Mouse (Mus musculus): ENCODE data around the gene Rbbp6. TPM values are rescaled to one million over a fixed set of nuclear protein-coding genes. Genes with fewer than 3 reads are reported as not detected.

The Rbbp6 gene
- polyA plus RNA-seq, 1 experiment from 2014 or later: 28.2 TPM

DNA sequence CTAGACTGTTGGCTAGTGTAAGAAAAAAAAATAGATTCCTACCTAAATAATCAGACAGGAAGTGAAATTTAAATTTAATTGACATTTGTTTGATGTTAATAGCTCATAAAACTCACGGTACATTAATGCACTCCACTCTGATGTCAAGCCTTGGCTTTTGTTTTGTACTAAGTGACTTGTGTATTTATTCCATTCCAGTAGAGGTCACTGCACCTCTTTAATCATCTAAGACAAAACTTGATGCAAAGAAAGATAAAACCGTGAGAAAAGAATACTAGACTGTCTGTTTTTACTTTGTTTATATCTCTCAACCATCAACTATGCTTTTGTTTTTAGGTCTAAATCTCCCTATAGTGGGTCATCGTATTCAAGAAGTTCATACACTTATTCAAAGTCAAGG is 32.7 kb downstream of the Rbbp6 start:
- 84% methylated on average over 3 of the region's 3 CpGs for WGBS

GRCm38 (mm10) chr7:122999871-123000396 is 34.4 kb downstream of the Rbbp6 start:
- Histone ChIP-seq H3K27ac (no peak overlapping the region), H3K4me1 (no peaks in the 10 kb centered on the region), H3K27me3 (replicated peaks) (no peaks in the 10 kb centered on the region), H3K4me3 (no peak overlapping the region), H3K9ac (no peak overlapping the region), H3K9me3 (no peaks in the 10 kb centered on the region), H3K4me2 (no peak overlapping the region), H3K36me3 (replicated peaks) (peaks cover 69% of the 10 kb centered on the region)
- ATAC-seq (replicated peaks): no peak
- WGBS: 94% methylated on average over 11 of the region's 11 CpGs

More for the DNA sequence above, 32.7 kb downstream of the Rbbp6 start:
- Histone ChIP-seq H3K27me3 (replicated peaks) (no peaks in the 10 kb centered on the region), H3K9ac (no peak overlapping the region), H3K4me2 (no peak overlapping the region), H3K36me3 (replicated peaks) (peaks cover 66% of the 10 kb centered on the region), H3K9me3 (no peaks in the 10 kb centered on the region), H3K27ac (no peak overlapping the region), H3K4me3 (no peak overlapping the region), H3K4me1 (no peaks in the 10 kb centered on the region)
- ATAC-seq (replicated peaks): no peak

GRCm38 (mm10) chr7:123000796-123001195 is 35.3 kb downstream of the Rbbp6 start:
- H3K4me1 ChIP-seq: no peaks in the 10 kb centered on the region
- H3K27ac ChIP-seq: no peak overlapping the region
- 94% methylated on average over 16 of the region's 16 CpGs for WGBS
- no peak overlapping the region for H3K4me3 ChIP-seq
- H3K36me3 ChIP-seq (replicated peaks): peaks cover 64% of the 10 kb centered on the region
- no peak overlapping the region for H3K4me2 ChIP-seq
- no peak overlapping the region for H3K9ac ChIP-seq
- H3K9me3 ChIP-seq: no peaks in the 10 kb centered on the region
- no peak for ATAC-seq (replicated peaks)
- no peaks in the 10 kb centered on the region for H3K27me3 ChIP-seq (replicated peaks)

- Histone ChIP-seq H3K27me3 (replicated peaks) (no peaks in the 10 kb centered on the region), H3K36me3 (replicated peaks) (peaks cover 64% of the 10 kb centered on the region), H3K9me3 (no peaks in the 10 kb centered on the region), H3K9ac (no peak overlapping the region), H3K4me1 (no peaks in the 10 kb centered on the region), H3K4me3 (no peak overlapping the region), H3K4me2 (no peak overlapping the region), H3K27ac (no peak overlapping the region)
- 86% methylated on average over 20 of the region's 20 CpGs for WGBS
- no peak for ATAC-seq (replicated peaks)
Observed at GRCm38 (mm10) chr7:123001341-123002027, 36.0 kb downstream of the Rbbp6 start.

DNA sequence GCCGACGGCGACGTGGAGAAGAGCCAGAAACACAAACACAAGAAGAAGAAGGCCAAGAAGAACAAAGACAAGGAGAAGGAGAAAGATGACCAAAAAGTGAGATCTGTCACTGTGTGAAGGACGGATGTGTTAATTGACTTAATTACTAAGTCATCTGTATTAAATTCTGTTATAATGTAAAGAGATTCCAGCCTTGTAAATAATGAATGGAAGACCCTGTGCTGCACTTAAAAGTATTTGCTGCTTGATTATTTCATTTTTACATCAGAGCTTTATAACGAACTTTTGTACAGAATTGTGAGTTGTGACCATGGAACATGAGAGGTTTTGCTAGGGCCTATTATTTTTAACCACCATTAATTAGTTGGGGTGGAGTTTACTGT is 36.5 kb downstream of the Rbbp6 start:
- no peak overlapping the region for H3K4me2 ChIP-seq
- peaks cover 58% of the 10 kb centered on the region for H3K36me3 ChIP-seq (replicated peaks)
- no peak overlapping the region for H3K27ac ChIP-seq
- WGBS: 95% methylated on average over 6 of the region's 6 CpGs
- H3K9ac ChIP-seq: no peak overlapping the region
- H3K27me3 ChIP-seq (replicated peaks): no peaks in the 10 kb centered on the region
- no peaks in the 10 kb centered on the region for H3K4me1 ChIP-seq
- no peaks in the 10 kb centered on the region for H3K9me3 ChIP-seq
- H3K4me3 ChIP-seq: no peak overlapping the region
- ATAC-seq (replicated peaks): no peak

- Histone ChIP-seq H3K27ac (no peak overlapping the region), H3K9ac (no peak overlapping the region), H3K4me2 (no peak overlapping the region), H3K36me3 (replicated peaks) (peaks cover 57% of the 10 kb centered on the region), H3K4me1 (no peaks in the 10 kb centered on the region), H3K9me3 (no peaks in the 10 kb centered on the region), H3K27me3 (replicated peaks) (no peaks in the 10 kb centered on the region), H3K4me3 (no peak overlapping the region)
- 91% methylated on average over 4 of the region's 4 CpGs for WGBS
- ATAC-seq (replicated peaks): no peak
Observed at GRCm38 (mm10) chr7:123003207-123003606, 37.7 kb downstream of the Rbbp6 start.

GRCm38 (mm10) chr7:123004442-123004841 is 39.0 kb downstream of the Rbbp6 start:
- WGBS: 94% methylated on average over 5 of the region's 5 CpGs
- Histone ChIP-seq H3K27me3 (replicated peaks) (no peaks in the 10 kb centered on the region), H3K9me3 (no peaks in the 10 kb centered on the region), H3K9ac (no peak overlapping the region), H3K27ac (no peak overlapping the region), H3K4me2 (no peak overlapping the region), H3K4me3 (no peak overlapping the region), H3K4me1 (no peaks in the 10 kb centered on the region), H3K36me3 (replicated peaks) (peaks cover 46% of the 10 kb centered on the region)
- no peak for ATAC-seq (replicated peaks)

DNA sequence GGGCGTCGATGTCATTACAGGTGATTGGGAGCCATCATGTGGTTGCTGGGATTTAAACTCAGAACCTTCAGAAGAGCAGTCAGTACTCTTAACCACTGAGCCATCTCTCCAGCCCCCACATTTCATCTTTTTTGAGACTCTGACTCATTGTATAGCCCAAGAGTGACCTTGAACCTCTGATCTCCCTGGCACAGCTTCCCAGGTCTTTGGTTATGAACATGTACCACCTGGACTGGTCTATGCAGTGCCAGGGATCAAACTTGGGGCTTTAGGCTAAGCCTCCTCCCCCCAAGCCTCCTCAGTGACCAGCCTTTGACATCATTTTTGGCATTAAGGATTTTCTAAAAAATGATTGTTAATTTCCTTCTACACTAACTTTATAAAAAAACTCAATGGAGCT is 40.8 kb downstream of the Rbbp6 start:
- no peak overlapping the region for H3K4me3 ChIP-seq
- H3K9ac ChIP-seq: no peak overlapping the region
- ATAC-seq (replicated peaks): no peak
- 66% methylated on average over 2 of the region's 2 CpGs for WGBS
- H3K36me3 ChIP-seq (replicated peaks): peaks cover 32% of the 10 kb centered on the region
- no peak overlapping the region for H3K27ac ChIP-seq
- no peaks in the 10 kb centered on the region for H3K9me3 ChIP-seq
- no peaks in the 10 kb centered on the region for H3K4me1 ChIP-seq
- H3K27me3 ChIP-seq (replicated peaks): no peaks in the 10 kb centered on the region
- no peak overlapping the region for H3K4me2 ChIP-seq

DNA sequence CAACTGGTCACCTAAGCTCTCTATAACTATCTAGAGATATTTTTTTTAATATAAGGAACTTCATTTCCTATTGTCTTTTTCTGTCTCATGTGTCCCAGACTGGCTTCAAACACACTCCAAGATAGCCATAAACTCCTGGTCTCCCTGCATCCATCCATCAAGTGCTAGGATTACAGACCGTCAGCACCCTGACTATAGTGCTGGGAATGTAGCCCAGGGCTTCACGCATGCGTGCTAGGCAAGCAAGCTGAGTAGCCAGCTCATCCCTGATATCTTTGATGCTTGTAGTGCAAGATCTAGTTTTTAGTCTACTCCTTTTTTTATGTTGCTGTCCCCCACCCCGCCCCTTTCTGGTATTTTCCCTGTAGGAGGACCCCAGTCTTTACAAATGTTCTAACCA is 42.3 kb downstream of the Rbbp6 start:
- no peak overlapping the region for H3K9ac ChIP-seq
- no peaks in the 10 kb centered on the region for H3K4me1 ChIP-seq
- H3K36me3 ChIP-seq (replicated peaks): peaks cover 20% of the 10 kb centered on the region
- H3K4me2 ChIP-seq: no peak overlapping the region
- H3K27ac ChIP-seq: no peak overlapping the region
- ATAC-seq (replicated peaks): no peak
- H3K27me3 ChIP-seq (replicated peaks): no peaks in the 10 kb centered on the region
- WGBS: 82% methylated on average over 4 of the region's 4 CpGs
- H3K4me3 ChIP-seq: no peak overlapping the region
- no peaks in the 10 kb centered on the region for H3K9me3 ChIP-seq

DNA sequence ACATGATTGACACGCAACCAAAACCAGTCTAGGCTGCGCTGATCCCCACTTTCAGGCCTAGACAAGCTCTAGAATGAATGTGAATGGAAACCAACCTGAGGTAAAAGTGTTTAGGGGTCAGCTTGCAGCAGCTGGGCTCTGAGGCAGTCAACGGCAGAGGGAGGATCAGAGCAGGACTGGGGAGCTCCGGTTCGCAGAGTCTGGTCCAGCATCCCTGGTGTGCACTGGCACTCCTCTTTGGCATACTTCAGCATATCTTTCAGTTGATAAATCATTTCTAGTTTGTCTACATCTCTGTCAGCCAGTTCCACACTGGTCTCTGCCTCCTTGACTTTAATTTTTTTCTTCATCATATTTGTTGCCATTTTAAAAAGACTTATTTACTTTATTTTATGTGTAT is 48.0 kb downstream of the Rbbp6 start:
- no peaks in the 10 kb centered on the region for H3K9me3 ChIP-seq
- H3K4me2 ChIP-seq: no peak overlapping the region
- H3K27ac ChIP-seq: no peak overlapping the region
- WGBS: 85% methylated on average over 5 of the region's 5 CpGs
- H3K4me1 ChIP-seq: no peaks in the 10 kb centered on the region
- no peak overlapping the region for H3K9ac ChIP-seq
- H3K27me3 ChIP-seq (replicated peaks): no peaks in the 10 kb centered on the region
- ATAC-seq (replicated peaks): no peak
- H3K4me3 ChIP-seq: no peak overlapping the region
- no peaks in the 10 kb centered on the region for H3K36me3 ChIP-seq (replicated peaks)

DNA sequence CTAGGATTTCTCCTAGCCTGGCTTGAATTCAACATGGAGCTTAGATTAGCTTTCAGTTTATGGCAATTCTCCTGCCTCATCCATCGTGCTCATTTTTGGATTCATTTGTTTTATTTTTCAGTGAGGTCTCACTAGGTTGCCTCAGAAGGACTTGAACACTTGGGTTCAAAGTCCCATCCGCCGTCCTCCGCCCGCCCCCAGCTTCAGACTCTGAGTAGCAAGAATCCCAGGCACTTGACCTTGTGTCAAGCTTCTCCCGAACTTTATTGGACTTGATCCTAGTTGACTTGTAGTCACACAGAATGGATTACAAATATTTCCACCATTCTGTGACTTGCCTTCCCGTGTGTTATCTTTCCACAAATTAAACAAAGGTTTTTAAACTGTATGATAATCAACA is 49.2 kb downstream of the Rbbp6 start:
- H3K27me3 ChIP-seq (replicated peaks): no peaks in the 10 kb centered on the region
- no peaks in the 10 kb centered on the region for H3K4me1 ChIP-seq
- WGBS: 90% methylated on average over 7 of the region's 7 CpGs
- no peak overlapping the region for H3K4me3 ChIP-seq
- H3K9ac ChIP-seq: no peak overlapping the region
- H3K4me2 ChIP-seq: no peak overlapping the region
- no peak for ATAC-seq (replicated peaks)
- no peaks in the 10 kb centered on the region for H3K9me3 ChIP-seq
- no peaks in the 10 kb centered on the region for H3K36me3 ChIP-seq (replicated peaks)
- H3K27ac ChIP-seq: no peak overlapping the region

GRCm38 (mm10) chr7:123017627-123018026 is 52.1 kb downstream of the Rbbp6 start:
- H3K27me3 ChIP-seq (replicated peaks): no peaks in the 10 kb centered on the region
- H3K4me1 ChIP-seq: no peaks in the 10 kb centered on the region
- no peaks in the 10 kb centered on the region for H3K9me3 ChIP-seq
- WGBS: 31% methylated on average over 3 of the region's 3 CpGs
- no peak overlapping the region for H3K9ac ChIP-seq
- H3K4me2 ChIP-seq: no peak overlapping the region
- ATAC-seq (replicated peaks): no peak
- H3K36me3 ChIP-seq (replicated peaks): no peaks in the 10 kb centered on the region
- no peak overlapping the region for H3K27ac ChIP-seq
- H3K4me3 ChIP-seq: no peak overlapping the region

- no peak for ATAC-seq (replicated peaks)
- no peak overlapping the region for H3K4me2 ChIP-seq
- H3K27ac ChIP-seq: no peak overlapping the region
- no peak overlapping the region for H3K4me3 ChIP-seq
- no peak overlapping the region for H3K9ac ChIP-seq
- H3K4me1 ChIP-seq: peaks cover 7% of the 10 kb centered on the region
- H3K36me3 ChIP-seq (replicated peaks): no peaks in the 10 kb centered on the region
- WGBS: 68% methylated on average over 9 of the region's 9 CpGs
- no peaks in the 10 kb centered on the region for H3K27me3 ChIP-seq (replicated peaks)
- no peaks in the 10 kb centered on the region for H3K9me3 ChIP-seq
Observed at GRCm38 (mm10) chr7:123025123-123025522, 59.6 kb downstream of the Rbbp6 start.

Data from midbrain, embryonic 15.5 days (tissue).